Mouse (Mus musculus) kidney, postnatal 0 days (tissue): ENCODE results near the gene Slc35g2. TPM values are rescaled to one million over a fixed set of nuclear protein-coding genes. Genes with fewer than 3 reads are reported as not detected.

ENCODE experiments used
- ATAC-seq: fragments of 200-750 bp; cut with Nextera tagmentation; replicated peaks from 2 replicates; pipeline ENCODE4 v1.8.0; 2017; ENCODE audit warnings: low read depth, moderate number of reproducible peaks, moderate TSS enrichment, moderate library complexity; ENCODE audit not compliant: low FRiP score
- DNase-seq: peaks from one replicate; pipeline ENCODE4 v3.0.0-alpha.2; 2016; ENCODE audit warnings: low spot score
- H3K27ac ChIP-seq: fragments of 300-500 bp; sonication (generic); 2 replicates; pipeline ENCODE4 v1.5.1; 2014; ENCODE audit warnings: mild to moderate bottlenecking
- H3K27me3 ChIP-seq: fragments of 300-500 bp; sonication (generic); 2 replicates; pipeline ENCODE4 v1.6.1; 2014; ENCODE audit warnings: low read length, mixed read lengths; ENCODE audit not compliant: insufficient read depth
- H3K36me3 ChIP-seq: fragments of 300-500 bp; sonication (generic); 2 replicates; pipeline ENCODE4 v1.6.1; 2014; ENCODE audit warnings: low read length, mixed read lengths; ENCODE audit not compliant: insufficient read depth
- H3K4me1 ChIP-seq: fragments of 300-500 bp; sonication (generic); replicated peaks from 2 replicates; pipeline ENCODE4 v1.6.1; 2014; ENCODE audit warnings: antibody characterized with exemption, low read length, mixed read lengths; ENCODE audit not compliant: insufficient read depth
- H3K4me2 ChIP-seq: fragments of 300-500 bp; sonication (generic); 2 replicates; pipeline ENCODE4 v1.6.1; 2014; ENCODE audit warnings: mild to moderate bottlenecking, low read length, moderate library complexity, mixed read lengths
- H3K4me3 ChIP-seq: fragments of 300-500 bp; sonication (generic); replicated peaks from 2 replicates; pipeline ENCODE4 v1.5.1; 2014; ENCODE audit warnings: low read depth, low read length
- H3K9ac ChIP-seq: fragments of 300-500 bp; sonication (generic); 2 replicates; pipeline ENCODE4 v1.6.1; 2014; ENCODE audit warnings: low read depth, low read length
- H3K9me3 ChIP-seq: fragments of 300-500 bp; sonication (generic); replicated peaks from 2 replicates; pipeline ENCODE4 v1.6.1; 2016; ENCODE audit warnings: low read length, inconsistent platforms, mixed read lengths
- CTCF ChIP-seq: IDR thresholded peaks from 2 replicates; pipeline ENCODE4 v1.5.1; 2016; ENCODE audit warnings: antibody characterized with exemption, low read depth, mild to moderate bottlenecking, moderate library complexity
- WGBS: fragments of 180-500 bp; shearing (Covaris S2); extraction: QIAGEN DNeasy Blood & Tissue Kit; methylation state at CpG from one replicate; pipeline ENCODE4 v1.1.7; 2014; 5-methylcytosine and 5-hydroxymethylcytosine counted together
- polyA plus RNA-seq: library from polyadenylated mRNA; unstranded; fragments of >200 nt; fragmentation: Nextera tagmentation; extraction: Ambion mirVana; gene quantifications from 2 replicates; pipeline ENCODE4 v1.2.1, GENCODE M21; 2015

Slc35g2 gene
- polyA plus RNA-seq, 1 experiment from 2014 or later, result 5.9 TPM

DNA sequence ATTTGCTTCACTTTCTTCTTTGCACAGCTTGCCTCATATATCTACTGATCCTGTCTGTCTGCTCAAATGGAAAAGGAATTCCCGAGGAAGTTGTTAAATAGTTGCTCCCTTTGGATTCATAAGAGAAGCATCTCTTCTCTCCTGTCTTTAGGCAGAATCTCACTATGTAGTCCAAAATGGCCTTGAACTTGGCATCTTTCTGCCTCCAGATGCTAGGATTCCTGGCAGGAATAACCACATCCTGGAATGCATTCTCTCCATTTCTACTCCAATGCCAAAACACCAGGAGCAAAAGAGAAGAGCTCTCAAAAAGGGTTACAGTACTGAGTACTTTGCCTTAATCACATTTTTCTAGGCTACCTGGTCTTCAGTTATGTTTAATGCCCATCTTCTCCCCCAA, 39.6 kb downstream of the Slc35g2 start:
- Histone ChIP-seq H3K4me1 (no peaks in the 10 kb centered on the region), H3K27me3 (no peaks in the 10 kb centered on the region), H3K4me2 (no peak overlapping the region), H3K27ac (no peak overlapping the region), H3K9ac (no peak overlapping the region), H3K4me3 (no peak overlapping the region), H3K9me3 (no peaks in the 10 kb centered on the region), H3K36me3 (no peaks in the 10 kb centered on the region)
- peak; percentile 10 for DNase-seq
- ATAC-seq, result no peak
- 27% methylated on average over 1 of the region's 1 CpGs for WGBS
- TF ChIP-seq CTCF, result no peak

DNA sequence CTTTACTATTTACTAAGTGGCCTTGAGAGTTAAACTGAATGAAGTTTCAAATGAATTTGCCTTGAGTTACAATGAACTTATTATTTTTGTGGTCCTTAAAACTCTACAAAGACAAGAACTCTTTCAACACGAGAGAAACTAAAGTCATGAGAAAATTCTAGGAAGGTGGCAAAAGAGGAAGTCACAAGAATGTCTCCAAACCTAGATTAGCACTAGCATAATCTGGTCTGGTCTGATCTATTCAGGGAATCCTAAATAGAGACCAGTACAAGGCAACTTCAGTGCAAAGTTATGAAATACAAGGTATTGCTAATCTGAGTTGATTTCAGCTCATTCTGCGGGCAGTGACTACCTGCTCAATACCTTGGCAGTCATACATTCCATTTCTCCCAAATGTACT, 45.7 kb downstream of the Slc35g2 start:
- Histone ChIP-seq H3K9me3 (no peaks in the 10 kb centered on the region), H3K4me2 (no peak overlapping the region), H3K27me3 (no peaks in the 10 kb centered on the region), H3K9ac (no peak overlapping the region), H3K27ac (no peak overlapping the region), H3K4me1 (no peaks in the 10 kb centered on the region), H3K4me3 (no peak overlapping the region), H3K36me3 (no peaks in the 10 kb centered on the region)
- no peak for DNase-seq
- WGBS, result 89% methylated on average over 2 of the region's 2 CpGs
- no peak for ATAC-seq
- no peak for TF ChIP-seq CTCF

- Histone ChIP-seq H3K4me3 (no peak overlapping the region), H3K36me3 (no peaks in the 10 kb centered on the region), H3K9me3 (no peaks in the 10 kb centered on the region), H3K9ac (no peak overlapping the region), H3K4me1 (no peaks in the 10 kb centered on the region), H3K27ac (no peak overlapping the region), H3K4me2 (no peak overlapping the region), H3K27me3 (no peaks in the 10 kb centered on the region)
- ATAC-seq (no peak), DNase-seq (no peak)
- WGBS, result 79% methylated on average over 2 of the region's 2 CpGs
- no peak for TF ChIP-seq CTCF
Measured at GRCm38 (mm10) chr9:100522029-100522428, 48.9 kb downstream of the Slc35g2 start.

DNA sequence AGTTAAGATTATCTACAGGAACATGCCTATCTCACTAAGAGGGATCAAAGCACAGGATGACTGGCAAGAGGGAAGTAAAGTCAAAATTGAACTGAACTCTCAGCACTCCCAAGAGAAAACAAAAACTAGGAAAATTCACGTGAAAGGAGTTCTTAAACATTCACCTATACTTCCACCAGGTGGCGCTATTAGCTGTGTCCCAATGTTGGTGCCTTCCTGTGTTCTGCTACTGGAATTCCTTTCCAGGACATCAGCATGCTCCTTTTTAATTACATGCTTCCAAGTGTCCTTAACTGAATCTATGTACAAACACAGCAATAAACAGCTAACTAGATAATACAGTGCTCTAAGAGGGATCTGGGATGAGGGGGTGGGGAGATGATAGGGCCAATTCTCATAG, 50.3 kb downstream of the Slc35g2 start:
- Histone ChIP-seq H3K9ac (no peak overlapping the region), H3K27me3 (no peaks in the 10 kb centered on the region), H3K4me3 (no peak overlapping the region), H3K36me3 (no peaks in the 10 kb centered on the region), H3K4me2 (no peak overlapping the region), H3K4me1 (no peaks in the 10 kb centered on the region), H3K9me3 (no peaks in the 10 kb centered on the region), H3K27ac (no peak overlapping the region)
- TF ChIP-seq CTCF, result peak; percentile 93
- ATAC-seq (no peak), DNase-seq (peak; percentile 92)
- WGBS, result 5% methylated on average over 2 of the region's 2 CpGs

GRCm38 (mm10) chr9:100520012-100520411, 50.9 kb downstream of the Slc35g2 start:
- H3K9ac ChIP-seq, result no peak overlapping the region
- H3K4me2 ChIP-seq, result no peak overlapping the region
- H3K27me3 ChIP-seq, result no peaks in the 10 kb centered on the region
- H3K27ac ChIP-seq, result no peak overlapping the region
- DNase-seq (no peak), ATAC-seq (no peak)
- WGBS, result 92% methylated on average over 3 of the region's 3 CpGs
- peak; percentile 51 for TF ChIP-seq CTCF
- no peaks in the 10 kb centered on the region for H3K36me3 ChIP-seq
- no peak overlapping the region for H3K4me3 ChIP-seq
- H3K9me3 ChIP-seq, result no peaks in the 10 kb centered on the region
- no peaks in the 10 kb centered on the region for H3K4me1 ChIP-seq

GRCm38 (mm10) chr9:100507581-100507980, 63.3 kb downstream of the Slc35g2 start:
- Histone ChIP-seq H3K9me3 (no peaks in the 10 kb centered on the region), H3K9ac (no peak overlapping the region), H3K4me2 (no peak overlapping the region), H3K36me3 (no peaks in the 10 kb centered on the region), H3K4me1 (no peaks in the 10 kb centered on the region), H3K27ac (0 out of 2 replicates have a peak overlapping the region, but pooled peaks have one; percentile 47), H3K4me3 (no peak overlapping the region), H3K27me3 (no peaks in the 10 kb centered on the region)
- WGBS, result 80% methylated on average over 2 of the region's 2 CpGs
- DNase-seq, result peak; percentile 35
- ATAC-seq, result no peak
- no peak for TF ChIP-seq CTCF

DNA sequence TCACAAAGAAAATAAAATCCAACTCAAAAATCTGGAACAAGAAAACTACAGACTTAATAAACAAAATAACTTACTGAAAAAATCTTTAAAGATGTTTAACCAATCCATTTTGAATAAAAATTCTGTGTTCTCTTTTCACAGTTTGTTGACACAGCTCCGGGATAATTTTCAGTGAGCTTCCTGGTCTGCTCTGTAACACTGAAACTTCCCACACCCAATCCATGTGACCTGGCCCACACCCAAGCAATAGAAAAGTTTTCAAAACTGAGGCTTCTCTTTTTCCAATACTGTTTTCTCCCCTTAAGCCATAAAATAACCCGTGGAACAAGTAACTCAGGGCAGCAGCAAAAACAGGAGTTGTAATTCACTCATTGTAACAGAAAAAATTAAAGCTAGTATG, 64.2 kb downstream of the Slc35g2 start:
- H3K4me1 ChIP-seq, result no peaks in the 10 kb centered on the region
- H3K4me3 ChIP-seq, result no peak overlapping the region
- TF ChIP-seq CTCF, result no peak
- no peak overlapping the region for H3K27ac ChIP-seq
- ATAC-seq, result no peak
- WGBS, result 22% methylated on average over 2 of the region's 2 CpGs
- H3K4me2 ChIP-seq, result no peak overlapping the region
- DNase-seq, result peak; percentile 38
- no peak overlapping the region for H3K9ac ChIP-seq
- no peaks in the 10 kb centered on the region for H3K27me3 ChIP-seq
- no peaks in the 10 kb centered on the region for H3K9me3 ChIP-seq
- H3K36me3 ChIP-seq, result no peaks in the 10 kb centered on the region
